Mouse (Mus musculus) kidney, postnatal 14 days (tissue): Measurements from ENCODE around the gene Psrc1.

ENCODE experiments used
- DNase-seq: peaks from one replicate; pipeline ENCODE4 v3.0.0; 2022; ENCODE audit warnings: mixed read lengths

The Psrc1 gene

DNA sequence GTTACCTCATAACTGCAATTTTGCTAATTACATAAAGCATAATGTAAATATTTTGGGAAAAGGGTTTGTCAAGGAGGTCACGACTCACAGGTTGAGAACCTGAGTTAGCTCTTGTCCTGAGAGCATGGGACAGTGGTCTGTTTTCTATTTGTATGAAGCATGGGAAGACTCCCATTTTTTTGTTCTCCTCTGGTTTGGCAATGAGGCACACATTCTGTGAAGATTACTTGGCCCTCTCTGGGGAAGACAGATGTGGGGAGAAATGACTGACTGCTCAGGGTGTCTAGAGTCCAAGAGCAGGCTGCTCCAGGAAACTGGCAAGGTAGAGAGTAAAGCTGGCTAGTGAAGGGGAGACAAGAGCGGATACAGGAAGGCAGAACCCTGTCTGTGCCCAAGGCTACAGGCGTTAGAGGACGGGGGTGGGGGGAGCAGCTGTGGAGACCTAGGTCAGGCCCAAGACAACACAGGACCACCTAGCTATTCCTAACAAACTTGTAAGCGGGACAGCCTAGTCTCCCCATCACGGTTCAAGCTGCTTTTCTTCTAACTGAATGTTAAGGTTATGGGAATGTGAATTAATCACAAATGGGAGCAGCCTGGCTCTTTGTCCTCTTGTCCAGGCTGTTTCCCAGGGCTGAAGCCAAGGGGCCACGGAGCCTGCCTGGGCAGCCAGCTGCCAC, 41.4 kb downstream of the Psrc1 start:
- no peak for DNase-seq

- no peak for DNase-seq
Observed at GRCm38 (mm10) chr3:108425624-108426018, 42.0 kb downstream of the Psrc1 start.

DNA sequence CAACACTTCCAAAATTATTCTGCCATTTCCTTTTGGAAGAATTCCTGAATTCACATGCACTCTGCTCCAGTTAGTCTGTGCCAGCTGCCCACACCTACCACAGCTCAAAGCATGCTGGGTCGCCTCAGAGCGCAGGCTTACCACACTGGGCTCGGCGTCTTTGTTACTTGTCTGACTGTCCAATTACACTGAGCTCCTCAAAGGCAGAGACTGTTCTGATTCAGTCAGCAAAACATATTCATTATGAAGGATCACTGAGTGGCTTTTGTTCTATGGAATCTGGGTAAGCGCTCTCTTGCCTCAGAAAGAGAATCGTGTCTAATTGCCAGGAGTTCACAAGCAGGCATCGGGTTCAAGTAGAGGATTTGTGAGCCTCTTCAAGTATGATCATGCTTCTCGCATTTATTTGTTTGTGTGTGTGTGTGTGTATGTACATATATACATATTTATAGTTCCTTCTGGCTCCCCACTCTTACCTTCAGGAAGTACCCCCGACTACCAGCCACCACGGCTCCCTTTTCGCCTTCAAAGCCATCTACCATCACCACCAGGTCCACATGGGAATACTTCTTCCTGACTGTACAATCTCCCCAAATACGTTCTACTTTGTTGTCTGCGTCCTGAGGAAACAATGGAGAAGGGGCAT, 49.0 kb downstream of the Psrc1 start:
- DNase-seq = no peak

DNA sequence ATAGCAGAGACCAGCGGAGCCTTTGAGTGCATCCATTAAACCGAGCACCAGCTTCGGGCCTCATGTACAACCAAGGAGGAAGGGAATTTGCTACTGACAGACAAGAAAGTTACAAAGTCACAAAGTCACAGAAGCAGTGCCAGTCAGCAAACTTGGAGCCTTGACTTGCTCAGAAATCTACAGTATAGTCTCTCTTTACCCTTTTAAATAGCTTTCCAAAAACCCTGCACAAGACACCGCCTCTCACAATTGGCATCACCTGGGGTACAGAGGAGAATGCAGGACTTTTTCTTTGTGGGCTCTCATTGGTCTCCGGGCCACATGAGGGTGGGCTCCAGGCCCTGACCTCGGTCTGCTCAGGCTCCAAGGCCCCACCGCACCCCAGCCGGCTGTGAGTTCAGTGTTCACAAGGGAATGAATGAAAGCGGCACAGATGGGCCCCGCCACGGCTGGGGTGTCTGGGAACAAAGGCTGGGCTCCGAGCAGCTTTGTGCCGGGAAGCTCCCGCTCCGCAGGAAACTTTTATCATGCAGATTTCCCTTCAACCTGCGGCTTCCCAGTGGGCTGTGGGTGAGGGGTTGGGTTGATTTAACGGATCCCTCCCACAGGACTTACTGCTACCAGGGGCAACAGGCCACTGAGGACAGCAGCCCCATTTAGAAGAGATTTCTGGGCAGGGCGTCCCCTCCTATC, 49.7 kb downstream of the Psrc1 start:
- no peak for DNase-seq

DNA sequence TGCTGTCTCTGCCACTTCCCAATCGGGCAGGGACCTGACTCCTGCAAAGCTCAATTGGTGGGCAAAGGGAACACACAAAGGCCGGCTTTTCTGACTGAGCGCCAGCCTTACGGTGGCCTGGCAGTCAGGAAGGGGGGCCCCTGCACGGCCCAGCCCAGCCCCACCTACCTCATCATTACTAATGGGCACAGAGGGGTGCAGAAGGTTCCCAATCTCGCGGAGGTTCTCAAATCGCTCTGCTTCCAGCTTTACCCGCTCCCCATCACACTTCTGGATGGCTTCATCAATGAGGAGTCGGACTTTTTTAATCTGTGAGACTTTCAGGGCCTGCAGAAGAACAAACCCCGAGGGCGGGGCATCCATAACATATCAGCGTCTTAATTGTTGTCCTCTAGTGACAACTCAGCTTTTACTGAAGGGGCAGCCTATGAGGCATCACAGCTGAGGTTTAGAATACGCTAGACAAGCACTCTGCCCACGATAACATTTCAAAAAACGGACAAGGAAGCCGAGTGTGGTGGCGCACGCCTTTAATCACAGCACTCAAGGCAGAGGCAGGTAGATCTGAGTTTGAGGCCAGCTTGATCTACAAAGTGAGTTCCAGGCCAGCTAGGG, 50.3 kb downstream of the Psrc1 start:
- no peak for DNase-seq

GRCm38 (mm10) chr3:108435701-108436379, 52.2 kb downstream of the Psrc1 start:
- DNase-seq = no peak

- DNase-seq = no peak
Observed at GRCm38 (mm10) chr3:108436380-108436714, 52.7 kb downstream of the Psrc1 start.
